Mouse (Mus musculus) G1E-ER4 (cell line): ENCODE results near the gene Tnrc18. TPM values are rescaled to one million over a fixed set of nuclear protein-coding genes. Genes with fewer than 3 reads are reported as not detected.

Experiments used
- GATA1 ChIP-seq: IDR thresholded peaks from one replicate; pipeline ENCODE4 v1.8.0; 2012; ENCODE audit warnings: low read length, inconsistent platforms
- polyA plus RNA-seq: library from polyadenylated mRNA; stranded (reverse); fragments of >175 nt; gene quantifications from 2 replicates; pipeline ENCODE4 v1.2.3, GENCODE M21; 2012

The Tnrc18 gene
- polyA plus RNA-seq, 1 experiment = 5.1 TPM

- TF ChIP-seq GATA1 = no peak
These were observed 45.5 kb downstream of the Tnrc18 start for GRCm38 (mm10) chr5:142771964-142772363.

GRCm38 (mm10) chr5:142771034-142771433 is 46.4 kb downstream of the Tnrc18 start:
- TF ChIP-seq GATA1 = no peak

GRCm38 (mm10) chr5:142769641-142770040 is 47.8 kb downstream of the Tnrc18 start:
- no peak for TF ChIP-seq GATA1

- no peak for TF ChIP-seq GATA1
These were observed 48.9 kb downstream of the Tnrc18 start for GRCm38 (mm10) chr5:142768352-142769267.

- no peak for TF ChIP-seq GATA1
These were observed 49.5 kb downstream of the Tnrc18 start for GRCm38 (mm10) chr5:142767937-142768336.

GRCm38 (mm10) chr5:142766708-142767107 is 50.8 kb downstream of the Tnrc18 start:
- TF ChIP-seq GATA1 = no peak

GRCm38 (mm10) chr5:142764889-142765288 is 52.6 kb downstream of the Tnrc18 start:
- no peak for TF ChIP-seq GATA1

- no peak for TF ChIP-seq GATA1
These were observed 53.2 kb downstream of the Tnrc18 start for GRCm38 (mm10) chr5:142764306-142764705.

- TF ChIP-seq GATA1 = no peak
These were observed 55.2 kb downstream of the Tnrc18 start for GRCm38 (mm10) chr5:142762082-142762807.

- no peak for TF ChIP-seq GATA1
These were observed 56.0 kb downstream of the Tnrc18 start for GRCm38 (mm10) chr5:142761326-142761983.

- no peak for TF ChIP-seq GATA1
These were observed 57.7 kb downstream of the Tnrc18 start for GRCm38 (mm10) chr5:142759786-142760185.

- TF ChIP-seq GATA1 = no peak
These were observed 65.2 kb downstream of the Tnrc18 start for GRCm38 (mm10) chr5:142752241-142752640.

- TF ChIP-seq GATA1 = no peak
These were observed 67.3 kb downstream of the Tnrc18 start for GRCm38 (mm10) chr5:142750173-142750572.

- TF ChIP-seq GATA1 = no peak
These were observed 70.3 kb downstream of the Tnrc18 start for GRCm38 (mm10) chr5:142747026-142747629.

GRCm38 (mm10) chr5:142739941-142740340 is 77.5 kb downstream of the Tnrc18 start:
- TF ChIP-seq GATA1 = no peak
